In genomic region chr10:127075080-127075479, GRCm38 (mm10) we compare ENCODE assay signal across 8 mouse cellular contexts. TPM values are rescaled to one million over a fixed set of nuclear protein-coding genes. Genes with fewer than 3 reads are reported as not detected.
A peak's percentile ranks its signal among the peaks of the same experiment; 100 is the strongest.
DNase-seq lines count a peak whose midpoint lies in the region; ATAC-seq lines count a peak whose summit lies in the region.

Gene Agap2, plus strand, starts transcription at chr10:127075284.

- WGBS in forebrain, embryonic 11.5 days, result 62% methylated on average over 9 of the region's 9 CpGs
- WGBS in forebrain, embryonic 10.5 days, result 79% methylated on average over 9 of the region's 9 CpGs
- WGBS in neural tube, embryonic 15.5 days, result 71% methylated on average over 9 of the region's 9 CpGs

- H3K4me2 ChIP-seq in forebrain, embryonic 11.5 days (ENCODE audit: low read depth, low read length, severe bottlenecking), result no peak within 1 kb of the TSS
- peak within 1 kb of the TSS; percentile 6; the same call in 1 of the 2 replicates for H3K4me2 ChIP-seq in neural tube, embryonic 15.5 days

- H3K4me3 ChIP-seq in forebrain, embryonic 11.5 days (ENCODE audit: low read depth, low read length), result no peak within 1 kb of the TSS
- H3K4me3 ChIP-seq in forebrain, embryonic 10.5 days, result no peak within 1 kb of the TSS
- no peak within 1 kb of the TSS for H3K4me3 ChIP-seq in neural tube, embryonic 15.5 days (replicated peaks)

- H3K9ac ChIP-seq in forebrain, embryonic 11.5 days (ENCODE audit: low read length), result no peak within 1 kb of the TSS
- no peak within 1 kb of the TSS for H3K9ac ChIP-seq in neural tube, embryonic 15.5 days (replicated peaks)

- H3K27ac ChIP-seq in forebrain, embryonic 11.5 days (ENCODE audit: low read depth, low read length), result no peak within 1 kb of the TSS
- no peak within 1 kb of the TSS for H3K27ac ChIP-seq in forebrain, embryonic 10.5 days
- H3K27ac ChIP-seq in neural tube, embryonic 15.5 days (replicated peaks), result no peak within 1 kb of the TSS

- no peak for ATAC-seq in forebrain, embryonic 11.5 days (replicated peaks; ENCODE audit: low FRiP score)
- ATAC-seq in neural tube, embryonic 15.5 days (ENCODE audit: low FRiP score), result no peak

- DNase-seq in forebrain, embryonic 11.5 days (ENCODE audit: low spot score), result peak; percentile 51
- DNase-seq in forebrain, embryonic 10.5 days (ENCODE audit: extremely low spot score, low spot score), result no peak
- DNase-seq in CD8-positive naive resting alpha-beta T cell, adult 2 months (ENCODE audit: low read depth in 2 of 2, low spot score in 2 of 2), result peak; percentile 79 to 86
- peak; percentile 49 for DNase-seq in liver
- no peak for DNase-seq in urinary bladder, adult 18-20 months (ENCODE audit: low spot score in 2 of 2)
- no peak for DNase-seq in retina, embryonic 14.5 days (ENCODE audit: low spot score)
- no peak for DNase-seq in cerebellum, adult 11 months

- H3K4me1 ChIP-seq in forebrain, embryonic 11.5 days (replicated peaks; ENCODE audit: control insufficient read depth, insufficient read depth, low read length), result peaks cover 14% of the 10 kb centered on the region; the same call in 1 of the 2 replicates
- H3K4me1 ChIP-seq in forebrain, embryonic 10.5 days, result peaks cover 46% of the 10 kb centered on the region
- peaks cover 34% of the 10 kb centered on the region for H3K4me1 ChIP-seq in neural tube, embryonic 15.5 days

- no peaks in the 10 kb centered on the region for H3K36me3 ChIP-seq in forebrain, embryonic 11.5 days (ENCODE audit: control insufficient read depth, insufficient read depth, low read length)
- no peaks in the 10 kb centered on the region for H3K36me3 ChIP-seq in forebrain, embryonic 10.5 days (replicated peaks)
- H3K36me3 ChIP-seq in neural tube, embryonic 15.5 days, result no peaks in the 10 kb centered on the region

- H3K9me3 ChIP-seq in forebrain, embryonic 11.5 days (ENCODE audit: control insufficient read depth, low read length), result no peaks in the 10 kb centered on the region
- 0 out of 2 replicates have a peak, but pooled peaks cover 1% of the 10 kb centered on the region for H3K9me3 ChIP-seq in forebrain, embryonic 10.5 days
- no peaks in the 10 kb centered on the region for H3K9me3 ChIP-seq in neural tube, embryonic 15.5 days (replicated peaks)

- peaks cover 18% of the 10 kb centered on the region for H3K27me3 ChIP-seq in forebrain, embryonic 11.5 days (ENCODE audit: control insufficient read depth, insufficient read depth, low read length)
- H3K27me3 ChIP-seq in forebrain, embryonic 10.5 days (ENCODE audit: poor library complexity, severe bottlenecking), result peaks cover 50% of the 10 kb centered on the region
- 0 out of 2 replicates have a peak, but pooled peaks cover 2% of the 10 kb centered on the region for H3K27me3 ChIP-seq in neural tube, embryonic 15.5 days (replicated peaks)

RNA-seq across cellular contexts. Expression of gene Agap2, which starts in this region (rescaled TPM):
- polyA plus RNA-seq in forebrain, embryonic 11.5 days (2014; fragmentation: Nextera tagmentation; extraction: Ambion mirVana), result 0.47 and 0.64 TPM in 2 replicates
- polyA plus RNA-seq in forebrain, embryonic 10.5 days (2016; fragmentation: Nextera tagmentation; extraction: Ambion mirVana), result 0.10 and 0.23 TPM in 2 replicates
- polyA plus RNA-seq in neural tube, embryonic 15.5 days (2015; fragmentation: Nextera tagmentation; extraction: Ambion mirVana), result 4.6 and 5.3 TPM in 2 replicates

Comparison
In these comparisons a context has a peak if more than half of its experiments do, and no peak if none do; other contexts are left out.
1. Peak in DNase-seq in forebrain, embryonic 11.5 days; RNA of the gene not detected or under 1 TPM.
2. DNase-seq: peak in CD8-positive naive resting alpha-beta T cell, adult 2 months (2 of 2) and liver (single experiment); none in forebrain, embryonic 10.5 days (single experiment), urinary bladder, adult 18-20 months (0 of 2), retina, embryonic 14.5 days (single experiment) and cerebellum, adult 11 months (single experiment).